Mouse (Mus musculus) MEL (cell line): Measurements from ENCODE around the gene Ccl26.

ENCODE experiments used
- BHLHE40 ChIP-seq: IDR thresholded peaks from 2 replicates; pipeline ENCODE4 v1.6.1; 2012; ENCODE audit warnings: low read depth, mild to moderate bottlenecking, inconsistent platforms, low read length, improper control_type of control experiment, borderline replicate concordance
- CTCF ChIP-seq, 3 experiments: IDR thresholded peaks in 2 of 3; conservative IDR thresholded peaks in 1 of 3; 2 replicates each; pipeline ENCODE4 v1.5.1; 2011 to 2012; ENCODE audit warnings: low read length in 3 of 3, low read depth in 2 of 3, mild to moderate bottlenecking in 2 of 3, improper control_type of control experiment in 1 of 3, inconsistent platforms in 1 of 3, mixed read lengths in 1 of 3, moderate library complexity in 1 of 3; ENCODE audit not compliant: control insufficient read depth in 1 of 3, insufficient read depth in 1 of 3, poor library complexity in 1 of 3, severe bottlenecking in 1 of 3
- EP300 ChIP-seq, 2 experiments: IDR thresholded peaks; 2 replicates each; pipeline ENCODE4 v1.6.1; 2011; ENCODE audit warnings: improper control_type of control experiment in 2 of 2, low read length in 2 of 2, low read depth in 1 of 2, mild to moderate bottlenecking in 1 of 2
- GATA1 ChIP-seq: IDR thresholded peaks from 2 replicates; pipeline ENCODE4 v1.6.1; 2011; ENCODE audit warnings: low read depth, low read length, improper control_type of control experiment
- HCFC1 ChIP-seq: IDR thresholded peaks from 2 replicates; pipeline ENCODE4 v1.6.1; 2012; ENCODE audit warnings: low read depth, mild to moderate bottlenecking, inconsistent platforms, low read length, improper control_type of control experiment, moderate library complexity
- MYB ChIP-seq: IDR thresholded peaks from 2 replicates; pipeline ENCODE4 v1.6.1; 2011; ENCODE audit warnings: mild to moderate bottlenecking, low read depth, low read length, improper control_type of control experiment
- POLR2A ChIP-seq, 2 experiments: IDR thresholded peaks; 2 replicates each; pipeline ENCODE4 v1.6.1; 2011 to 2012; ENCODE audit warnings: low read length in 2 of 2, mild to moderate bottlenecking in 2 of 2, control low read depth in 1 of 2, improper control_type of control experiment in 1 of 2, low read depth in 1 of 2, moderate library complexity in 1 of 2; ENCODE audit not compliant: control insufficient read depth in 1 of 2, insufficient read depth in 1 of 2, poor library complexity in 1 of 2
- POLR2AphosphoS2 ChIP-seq: IDR thresholded peaks from 2 replicates; pipeline ENCODE4 v1.6.1; 2011; ENCODE audit warnings: low read length, improper control_type of control experiment
- SIN3A ChIP-seq: IDR thresholded peaks from 2 replicates; pipeline ENCODE4 v1.6.1; 2012; ENCODE audit warnings: low read length, improper control_type of control experiment, inconsistent platforms
- SMC3 ChIP-seq: IDR thresholded peaks from 2 replicates; pipeline ENCODE4 v1.6.1; 2011; ENCODE audit warnings: low read depth, low read length, improper control_type of control experiment
- TCF12 ChIP-seq: IDR thresholded peaks from 2 replicates; pipeline ENCODE4 v1.6.1; 2014; ENCODE audit warnings: low read depth, mild to moderate bottlenecking, inconsistent platforms, low read length, improper control_type of control experiment, moderate library complexity
- ZC3H11A ChIP-seq: IDR thresholded peaks from 2 replicates; pipeline ENCODE4 v1.6.1; 2012; ENCODE audit warnings: low read depth, mild to moderate bottlenecking, inconsistent platforms, low read length, improper control_type of control experiment

DNA sequence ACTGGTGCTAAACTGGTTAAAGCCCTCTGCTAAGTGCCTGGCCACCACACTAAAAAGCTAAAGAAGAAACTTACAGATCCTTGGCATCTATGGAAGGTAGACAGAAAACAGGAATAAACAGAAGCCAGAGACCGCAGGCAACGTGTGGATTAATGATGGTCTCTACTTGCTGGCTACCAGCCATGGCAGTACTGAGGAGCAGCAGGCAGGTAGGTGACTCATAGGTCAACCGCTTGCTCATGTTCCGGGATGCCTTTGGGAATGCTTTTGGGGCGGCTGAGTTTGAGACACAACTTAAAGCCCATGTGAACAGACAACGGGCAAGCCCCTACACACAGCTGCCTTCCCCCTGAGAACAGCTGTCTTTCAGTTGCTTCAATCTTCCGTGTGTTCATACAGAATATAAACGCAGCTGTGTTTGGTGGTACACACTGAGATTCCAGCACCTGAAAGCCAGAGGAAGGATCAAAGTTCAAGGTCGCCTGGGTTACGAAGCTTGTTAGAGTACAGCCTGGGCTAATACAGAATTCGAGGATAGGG lies 32.0 kb downstream of the Ccl26 start:
- no peak for TF ChIP-seq EP300 (IDR thresholded peaks at IDR 0.05; ENCODE audit: low read depth in 1 of 2, low read length in 2 of 2)
- no peak for TF ChIP-seq POLR2AphosphoS2
- no peak for TF ChIP-seq MYB
- TF ChIP-seq POLR2A (IDR thresholded peaks at IDR 0.05; ENCODE audit: control insufficient read depth in 1 of 2, insufficient read depth in 1 of 2, low read depth in 1 of 2, low read length in 2 of 2, poor library complexity in 1 of 2), result no peak
- no peak for TF ChIP-seq SMC3
- no peak for TF ChIP-seq CTCF (IDR thresholded peaks at IDR 0.05 in 2 of 3, conservative IDR thresholded peaks at IDR 0.05 in 1 of 3; ENCODE audit: control insufficient read depth in 1 of 3, insufficient read depth in 1 of 3, low read depth in 2 of 3, low read length in 3 of 3, poor library complexity in 1 of 3, severe bottlenecking in 1 of 3)
- no peak for TF ChIP-seq TCF12
- TF ChIP-seq SIN3A, result no peak
- TF ChIP-seq ZC3H11A, result no peak
- no peak for TF ChIP-seq HCFC1
- no peak for TF ChIP-seq BHLHE40
- no peak for TF ChIP-seq GATA1
